Mouse (Mus musculus): Measurements from ENCODE around the gene Edem2. TPM values are rescaled to one million over a fixed set of nuclear protein-coding genes. Genes with fewer than 3 reads are reported as not detected.

Edem2 gene
- polyA plus RNA-seq, 1 experiment from 2014 or later = 33.0 TPM

Other genes starting within 250 kb of the Edem2 start
- 22.5 and 22.9 TPM in 2 replicates for gene Acss2, start 211.5 kb downstream of the Edem2 start, polyA plus RNA-seq (2016; fragmentation: Nextera tagmentation; extraction: Ambion mirVana)
- gene Ggt7, start 211.2 kb downstream of the Edem2 start, polyA plus RNA-seq (2016; fragmentation: Nextera tagmentation; extraction: Ambion mirVana) = 27.5 and 32.1 TPM in 2 replicates
- gene Gss, start 136.7 kb downstream of the Edem2 start, polyA plus RNA-seq (2016; fragmentation: Nextera tagmentation; extraction: Ambion mirVana) = 16.6 and 20.0 TPM in 2 replicates
- gene Myh7b, start 118.3 kb downstream of the Edem2 start, polyA plus RNA-seq (2016; fragmentation: Nextera tagmentation; extraction: Ambion mirVana) = 0.66 and 1.0 TPM in 2 replicates
- gene Trpc4ap, start 37.1 kb downstream of the Edem2 start, polyA plus RNA-seq (2016; fragmentation: Nextera tagmentation; extraction: Ambion mirVana) = 159 and 167 TPM in 2 replicates
- not detected in 2 replicates for gene Gm17581, start 6.4 kb upstream of the Edem2 start, polyA plus RNA-seq (2016; fragmentation: Nextera tagmentation; extraction: Ambion mirVana)
- 1.4 and 2.6 TPM in 2 replicates for gene Procr, start 21.6 kb upstream of the Edem2 start, polyA plus RNA-seq (2016; fragmentation: Nextera tagmentation; extraction: Ambion mirVana)
- 3.4 and 4.4 TPM in 2 replicates for gene Mmp24, start 45.9 kb upstream of the Edem2 start, polyA plus RNA-seq (2016; fragmentation: Nextera tagmentation; extraction: Ambion mirVana)
- 12.0 and 13.4 TPM in 2 replicates for gene BC029722, start 90.0 kb upstream of the Edem2 start, polyA plus RNA-seq (2016; fragmentation: Nextera tagmentation; extraction: Ambion mirVana)
- gene Eif6, start 97.5 kb upstream of the Edem2 start, polyA plus RNA-seq (2016; fragmentation: Nextera tagmentation; extraction: Ambion mirVana) = 159 and 160 TPM in 2 replicates
- 0.50 and 0.68 TPM in 2 replicates for gene Fam83c, start 105.4 kb upstream of the Edem2 start, polyA plus RNA-seq (2016; fragmentation: Nextera tagmentation; extraction: Ambion mirVana)
- gene Uqcc1, start 200.8 kb upstream of the Edem2 start, polyA plus RNA-seq (2016; fragmentation: Nextera tagmentation; extraction: Ambion mirVana) = 67.3 and 72.9 TPM in 2 replicates
- gene Gm15557, start 211.3 kb upstream of the Edem2 start, polyA plus RNA-seq (2016; fragmentation: Nextera tagmentation; extraction: Ambion mirVana) = not detected in 2 replicates
- gene Gdf5, start 215.9 kb upstream of the Edem2 start, polyA plus RNA-seq (2016; fragmentation: Nextera tagmentation; extraction: Ambion mirVana) = 2.1 and 2.9 TPM in 2 replicates
- 28.9 and 30.5 TPM in 2 replicates for gene Cep250, start 227.0 kb upstream of the Edem2 start, polyA plus RNA-seq (2016; fragmentation: Nextera tagmentation; extraction: Ambion mirVana)